Mouse (Mus musculus) testis, postnatal 10 days (tissue): ENCODE measurements at regions not wholly inside any gene's neighbourhood (a gene's known extent, or its start where the extent isn't known, plus 50 kb on each side); places are given as distances from the start of the nearest gene placed in this dataset.

ENCODE experiments used
- DNase-seq: peaks from one replicate; pipeline ENCODE4 v3.0.0; 2021; ENCODE audit warnings: low spot score

GRCm38 (mm10) chr8:87273328-87273727, 199.1 kb downstream of the Cbln1 start:
- DNase-seq, result no peak

DNA sequence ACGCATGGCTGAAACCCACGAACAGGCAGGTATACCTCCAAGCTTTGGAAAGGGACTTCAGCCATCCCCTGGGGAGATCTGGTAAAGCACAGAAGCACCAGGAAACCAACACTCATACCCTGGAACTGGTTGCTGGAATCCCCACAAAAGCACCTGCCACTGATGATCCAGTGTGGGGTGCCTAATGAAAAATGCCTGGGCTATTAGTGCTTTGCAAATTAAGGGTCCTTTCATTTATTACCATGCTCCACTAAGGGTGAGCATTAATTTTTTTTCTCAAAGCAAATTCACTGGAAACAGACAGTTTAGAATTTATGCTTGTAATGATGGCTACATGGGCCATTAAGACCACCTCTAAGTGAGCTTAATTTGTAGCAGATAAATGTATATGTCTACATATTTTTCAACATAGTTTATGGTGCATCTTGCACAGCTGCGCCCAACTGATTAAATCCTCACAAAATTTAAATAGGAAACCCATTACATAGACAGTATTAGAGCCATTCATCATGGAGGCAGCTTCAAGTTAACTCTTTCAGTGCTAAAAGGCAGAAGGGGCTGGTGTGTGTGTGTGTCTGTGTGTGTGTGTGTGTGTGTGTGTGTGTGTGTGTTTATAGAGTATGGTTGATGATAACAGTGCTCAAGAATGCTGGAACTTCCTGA, 201.8 kb downstream of the Cbln1 start:
- no peak for DNase-seq

DNA sequence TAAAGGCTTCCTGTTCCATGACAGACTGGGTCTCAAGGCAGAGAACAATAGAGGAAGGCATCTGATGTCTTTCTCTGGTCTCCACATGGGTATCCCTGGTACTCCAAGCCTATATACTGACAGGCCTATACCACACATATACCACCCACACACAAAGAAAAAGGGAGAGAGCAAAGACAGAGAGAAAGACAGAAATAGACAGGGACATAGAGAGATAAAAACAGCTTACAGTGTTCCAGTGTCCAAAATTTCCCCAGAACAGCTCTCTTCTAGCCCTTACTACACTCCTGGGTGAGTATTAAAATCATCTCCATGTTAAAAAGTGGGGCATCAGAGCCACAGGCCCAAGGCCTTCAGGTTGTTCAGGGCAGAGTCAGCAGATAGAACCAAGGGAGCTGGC, 204.2 kb downstream of the Cbln1 start:
- DNase-seq, result no peak

- no peak for DNase-seq
These were observed 207.4 kb downstream of the Cbln1 start for GRCm38 (mm10) chr8:87264999-87265398.

- no peak for DNase-seq
These were observed 212.1 kb downstream of the Cbln1 start for GRCm38 (mm10) chr8:87260305-87260704.

- no peak for DNase-seq
These were observed 229.7 kb downstream of the Cbln1 start for GRCm38 (mm10) chr8:87242681-87243080.

DNA sequence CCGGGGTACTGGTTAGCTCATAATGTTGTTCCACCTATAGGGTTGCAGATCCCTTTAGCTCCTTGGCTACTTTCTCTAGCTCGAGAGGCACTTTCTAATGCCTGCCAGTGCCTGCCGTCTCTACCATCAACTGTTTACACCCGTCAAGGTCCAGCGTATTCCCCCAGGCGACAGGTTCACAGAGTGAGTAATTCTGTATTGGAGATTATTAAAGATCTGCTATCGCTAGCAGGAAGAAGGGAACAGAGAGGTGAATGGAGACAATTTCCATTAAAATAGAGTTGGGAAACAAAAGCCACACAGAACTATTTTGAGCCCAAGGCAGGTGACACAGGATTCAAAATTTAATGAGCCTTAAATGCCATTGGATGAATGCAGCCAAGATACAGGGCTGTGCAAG, 235.2 kb downstream of the Cbln1 start:
- no peak for DNase-seq

DNA sequence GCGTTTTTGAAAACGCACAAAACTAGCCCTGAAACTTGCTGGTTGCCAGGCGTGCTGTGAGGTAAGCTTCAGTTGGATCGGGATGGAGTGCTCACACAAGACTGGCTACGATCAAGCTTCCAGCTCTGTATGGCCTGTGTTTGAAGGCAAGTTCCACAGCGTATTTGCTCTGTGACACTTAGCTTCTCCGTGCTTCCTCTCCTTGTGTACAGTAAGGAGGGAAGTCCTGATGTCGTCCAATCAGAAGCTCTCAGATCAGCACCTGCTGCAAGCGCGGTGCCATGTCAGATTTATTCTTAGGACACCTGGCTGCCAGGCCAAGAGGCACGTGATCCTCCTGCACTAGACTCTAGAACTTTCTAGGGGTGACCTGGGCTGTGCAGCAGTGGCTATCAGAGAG, 236.0 kb downstream of the Cbln1 start:
- no peak for DNase-seq

DNA sequence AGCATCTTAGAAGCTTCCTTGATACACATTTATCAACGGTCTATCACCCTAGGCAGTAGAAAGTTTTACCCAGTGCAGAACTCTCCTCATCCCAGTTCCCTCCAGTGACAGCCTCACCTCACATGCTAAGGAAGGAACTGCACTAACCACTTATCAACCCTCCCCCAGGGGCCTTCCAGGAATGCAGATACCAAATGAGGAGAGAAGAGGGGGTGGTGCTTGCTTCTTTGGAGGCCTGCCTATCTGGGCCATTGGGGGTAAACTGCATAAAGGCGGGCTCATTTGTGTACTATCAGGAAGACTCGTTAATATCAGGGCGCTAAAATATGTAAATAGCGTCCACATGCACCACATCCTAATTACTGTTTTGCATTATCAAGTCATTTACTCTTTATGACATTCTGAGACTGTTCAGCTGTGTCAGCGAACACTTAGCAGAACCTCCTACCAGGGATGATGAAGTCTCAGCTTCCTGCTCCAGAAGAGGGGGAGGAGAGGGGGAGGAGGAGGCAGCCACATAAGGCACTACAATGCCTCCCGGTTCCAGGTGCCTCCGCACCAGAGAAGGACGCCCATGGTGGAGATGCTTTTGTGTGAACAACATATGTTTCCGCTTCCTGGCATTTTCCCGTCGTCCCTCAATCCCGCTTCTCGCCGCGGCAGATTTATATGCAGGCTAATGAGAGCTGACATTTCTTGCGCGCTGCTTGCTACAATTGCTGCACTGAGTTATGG, 236.9 kb downstream of the Cbln1 start:
- no peak for DNase-seq

DNA sequence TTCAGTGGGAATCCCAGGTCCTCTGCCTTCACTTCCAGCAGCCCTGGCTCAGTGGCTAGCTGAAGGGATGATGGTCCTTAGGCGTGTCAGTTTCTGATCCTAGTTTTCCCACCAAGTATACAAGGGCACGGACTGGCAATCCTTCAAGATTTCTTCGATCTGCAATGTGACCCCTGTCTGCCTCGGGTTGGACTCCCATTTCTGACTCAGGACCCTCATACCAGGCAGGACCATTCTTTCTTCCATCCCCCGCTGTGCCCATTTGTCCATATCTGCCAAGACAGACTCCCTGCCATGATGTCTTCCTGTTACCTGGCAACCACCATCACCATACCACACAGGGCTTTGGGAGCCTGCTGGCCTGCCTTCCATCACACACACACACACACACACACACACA, 238.1 kb downstream of the Cbln1 start:
- DNase-seq, result no peak

DNA sequence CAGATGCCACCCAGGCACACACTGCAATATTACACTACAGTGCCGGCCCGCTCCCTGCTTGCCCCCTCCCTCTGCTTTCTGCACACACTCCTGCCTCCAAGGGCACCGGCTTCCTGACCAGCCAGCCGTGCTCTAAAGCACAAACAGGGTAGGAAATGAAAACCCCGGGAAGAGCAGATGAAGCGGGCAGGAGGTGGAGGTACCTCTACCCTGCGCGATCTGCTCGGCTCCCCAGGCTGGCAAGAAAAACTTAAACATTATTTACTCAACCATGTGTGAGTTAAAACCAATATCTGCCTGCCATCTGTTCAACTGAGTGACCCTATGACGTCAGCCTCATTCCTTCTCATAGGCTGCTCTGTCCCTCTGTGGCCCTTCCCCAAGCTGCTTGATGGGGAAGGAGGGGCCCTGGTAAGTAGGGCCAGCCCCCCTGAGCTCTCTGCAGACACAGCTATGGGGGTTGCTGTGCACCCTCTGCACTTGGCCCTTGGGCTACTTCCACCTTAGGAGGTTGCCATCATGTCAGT, 238.5 kb downstream of the Cbln1 start:
- DNase-seq, result no peak

DNA sequence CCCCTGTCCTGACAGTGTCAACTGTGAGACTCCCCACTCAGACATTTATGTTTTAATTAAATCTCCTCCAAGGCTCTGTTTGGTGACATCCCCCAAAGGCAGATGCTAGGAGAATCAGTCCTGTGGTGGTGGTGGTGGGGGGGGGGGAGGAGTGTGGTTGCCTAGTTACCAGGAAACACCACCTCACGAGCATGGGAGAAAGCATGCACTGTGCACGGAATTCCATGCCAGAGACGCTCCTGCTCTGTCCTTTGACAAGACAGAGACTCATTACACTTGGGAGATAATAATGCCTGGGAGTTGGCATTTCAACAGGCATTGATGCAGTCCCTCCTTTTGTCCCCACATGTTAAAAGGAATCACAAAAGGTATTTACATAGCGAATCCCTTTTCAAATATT, 240.6 kb downstream of the Cbln1 start:
- DNase-seq, result no peak

- DNase-seq, result no peak
These were observed 242.3 kb downstream of the Cbln1 start for GRCm38 (mm10) chr8:87230096-87230495.

DNA sequence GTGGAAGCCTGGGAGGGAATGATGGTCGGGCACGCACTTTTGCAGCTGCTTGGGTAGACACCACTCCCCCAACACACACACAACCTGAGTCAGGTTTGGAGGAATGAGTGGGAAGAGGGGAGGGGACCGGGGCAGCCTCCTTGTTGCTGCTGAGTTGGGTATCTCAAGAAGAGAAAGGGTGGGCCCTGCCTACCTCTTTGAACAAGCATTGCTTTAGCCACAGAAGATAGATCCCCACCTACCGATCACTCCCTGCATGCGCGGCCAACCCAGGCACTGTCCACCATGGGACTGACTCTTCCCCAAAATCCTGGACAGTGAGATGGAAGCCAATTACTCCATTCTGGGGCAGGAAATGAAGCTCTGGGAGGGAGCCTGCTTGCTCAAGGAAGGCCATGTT, 243.2 kb downstream of the Cbln1 start:
- no peak for DNase-seq

DNA sequence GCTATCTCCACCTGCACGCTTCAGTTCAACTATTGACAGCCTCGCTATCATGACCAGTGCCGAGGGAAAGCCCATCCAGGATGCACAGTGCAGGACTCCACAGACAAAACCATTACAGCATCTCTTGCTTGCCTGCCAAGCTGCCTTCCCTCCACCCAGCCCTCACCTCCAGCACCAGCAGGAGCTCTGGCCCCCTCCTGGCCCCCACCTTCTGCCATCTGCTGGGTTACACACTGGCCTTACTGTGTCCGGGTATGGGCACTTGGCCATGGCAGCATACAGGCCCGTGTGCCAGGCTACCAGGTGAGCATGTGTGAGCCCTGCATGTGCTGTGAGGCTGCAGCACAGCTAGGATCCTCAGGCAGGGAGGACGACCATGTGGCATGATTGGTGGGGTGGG, 243.6 kb downstream of the Cbln1 start:
- DNase-seq, result no peak

DNA sequence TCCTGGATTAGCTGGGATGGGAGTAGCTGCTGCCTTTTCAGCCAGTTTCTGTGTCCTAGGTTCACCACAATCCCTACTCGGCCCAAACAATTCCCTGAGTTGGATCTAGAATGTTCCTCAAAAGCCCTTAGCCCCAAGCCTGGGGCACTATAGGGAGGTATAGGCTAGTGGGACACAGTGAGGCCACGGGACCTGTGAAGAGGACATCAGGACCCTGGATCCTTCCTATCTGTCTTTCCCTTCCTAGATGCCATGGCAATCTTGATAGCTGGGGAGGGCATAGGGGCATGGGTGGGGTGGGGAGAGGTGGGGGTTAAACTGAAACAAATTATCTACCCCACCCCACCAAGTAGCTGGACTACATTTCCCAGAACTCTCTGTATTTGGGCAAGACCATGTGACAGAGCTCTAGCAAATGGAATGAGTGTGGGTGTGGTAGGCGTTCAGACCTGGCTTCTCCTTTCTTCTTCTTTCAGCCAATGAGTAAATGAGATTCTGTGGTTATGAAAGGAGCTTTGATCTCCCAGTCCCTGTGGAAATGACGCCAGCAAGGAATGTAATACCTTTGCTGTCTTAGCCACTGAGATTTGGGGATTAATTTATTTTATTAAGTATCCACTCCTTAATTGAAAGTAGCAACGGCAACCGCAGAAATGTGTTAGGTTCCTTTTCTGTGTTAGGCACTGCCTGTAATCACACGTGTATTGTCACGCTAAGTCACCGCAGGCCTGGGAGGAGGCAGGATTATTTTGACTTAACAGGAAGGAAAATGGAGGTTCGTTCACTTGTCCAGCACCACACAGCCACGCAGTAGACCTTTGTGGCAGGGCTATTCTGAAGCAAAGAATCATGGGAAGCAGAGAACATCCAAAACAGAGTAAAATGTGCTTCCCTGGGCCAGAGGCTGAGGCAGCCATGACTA, 246.6 kb downstream of the Cbln1 start:
- DNase-seq, result no peak

DNA sequence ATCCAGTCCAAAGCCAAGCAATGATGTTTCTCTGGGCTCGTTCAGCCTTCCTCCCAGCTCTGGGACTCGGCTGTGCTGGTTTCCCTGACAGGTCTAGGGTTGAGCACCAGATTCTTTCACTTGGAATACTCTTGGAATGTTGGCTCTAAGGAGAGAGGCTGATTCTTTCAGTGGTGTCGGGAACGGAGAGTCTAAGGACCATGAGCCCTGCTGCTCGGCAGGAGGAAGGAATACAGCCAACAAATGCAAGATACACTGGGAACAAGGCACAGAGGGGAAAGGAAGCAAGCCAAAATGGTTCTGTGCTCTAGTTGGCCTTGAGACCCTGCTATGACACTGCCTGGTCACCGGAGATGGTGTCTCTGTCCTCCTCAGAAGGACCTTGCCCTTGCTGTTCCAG, 251.8 kb downstream of the Cbln1 start:
- DNase-seq, result no peak

GRCm38 (mm10) chr8:87218956-87219482, 253.4 kb downstream of the Cbln1 start:
- DNase-seq, result no peak

DNA sequence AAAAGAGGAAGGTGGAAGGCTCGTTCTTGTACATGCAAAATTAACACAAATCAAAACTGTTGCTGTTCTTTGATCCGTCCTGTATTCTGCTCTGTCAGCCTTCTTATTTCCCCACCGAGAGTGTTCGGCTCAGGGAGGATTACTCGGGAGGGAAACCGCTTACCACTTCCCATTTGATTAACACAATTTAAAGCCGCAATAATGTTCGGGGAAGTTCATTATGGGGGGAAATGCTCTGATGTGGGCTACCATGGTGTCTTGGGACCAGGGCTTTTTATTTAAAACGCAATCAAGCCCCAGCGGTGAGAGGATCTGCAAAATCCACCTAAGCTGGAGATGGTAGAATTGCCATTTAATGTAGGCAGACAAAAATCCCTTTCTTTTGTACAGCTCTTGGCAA, 257.4 kb downstream of the Cbln1 start:
- no peak for DNase-seq

- no peak for DNase-seq
These were observed 261.9 kb downstream of the Cbln1 start for GRCm38 (mm10) chr8:87210546-87210945.

DNA sequence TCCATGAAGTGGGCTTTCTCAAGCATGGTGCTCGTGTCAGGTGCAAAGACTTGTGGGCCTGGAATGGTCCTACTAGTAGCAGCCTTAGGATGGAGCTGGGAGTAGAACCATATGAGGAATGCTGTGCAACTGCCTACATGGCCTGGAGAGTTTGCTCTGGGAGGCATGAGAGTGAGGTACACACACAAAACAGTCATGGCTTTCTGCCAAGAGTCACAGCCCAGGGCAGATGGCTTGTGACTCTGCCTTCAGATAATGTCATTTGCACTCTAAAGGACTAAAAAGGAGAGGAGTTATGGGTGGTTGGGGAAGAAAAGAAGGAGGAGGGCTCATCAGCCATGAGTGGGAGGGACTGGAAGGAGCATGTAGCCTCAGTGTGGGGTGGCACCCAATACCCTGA, 263.1 kb downstream of the Cbln1 start:
- DNase-seq, result no peak

DNA sequence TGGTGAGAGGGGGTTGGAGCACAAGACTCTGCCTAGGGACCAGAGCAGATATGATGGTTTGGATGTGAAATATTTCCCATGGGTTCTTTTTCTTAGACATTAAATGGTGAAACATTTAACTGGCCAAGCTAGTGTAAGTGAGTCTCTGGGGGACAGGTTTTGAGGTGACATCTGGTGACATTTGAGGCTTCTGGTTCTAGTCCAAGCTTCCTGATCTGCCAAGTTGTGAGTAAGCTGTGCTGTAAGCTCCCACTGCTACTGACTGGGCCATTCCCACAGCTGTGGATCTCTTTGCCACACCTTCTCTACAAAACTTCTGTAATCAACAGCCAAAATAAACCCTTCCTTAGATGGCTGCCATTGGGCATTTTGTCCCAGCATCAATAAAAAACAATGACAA, 264.4 kb downstream of the Cbln1 start:
- no peak for DNase-seq
